Mouse (Mus musculus): ENCODE data around the gene Lad1. TPM values are rescaled to one million over a fixed set of nuclear protein-coding genes. Genes with fewer than 3 reads are reported as not detected.

Lad1 gene
- polyA plus RNA-seq, 1 experiment from 2014 or later: 0.58 TPM

GRCm38 (mm10) chr1:135834206-135834859 is 15.9 kb downstream of the Lad1 start:
- H3K4me3 ChIP-seq (replicated peaks; ENCODE audit: low read depth, low read length): no peak overlapping the region
- WGBS: 81% methylated on average over 6 of the region's 6 CpGs

GRCm38 (mm10) chr1:135834983-135835382 is 16.6 kb downstream of the Lad1 start:
- Histone ChIP-seq H3K9me3 (ENCODE audit: control insufficient read depth, low read length) (no peaks in the 10 kb centered on the region), H3K4me2 (ENCODE audit: low read length) (no peak overlapping the region), H3K27me3 (ENCODE audit: control insufficient read depth, insufficient read depth, low read length) (no peaks in the 10 kb centered on the region), H3K9ac (replicated peaks; ENCODE audit: low read length) (no peak overlapping the region), H3K4me1 (ENCODE audit: control insufficient read depth, insufficient read depth, low read length) (no peaks in the 10 kb centered on the region), H3K4me3 (replicated peaks; ENCODE audit: low read depth, low read length) (no peak overlapping the region), H3K36me3 (ENCODE audit: control insufficient read depth, insufficient read depth, low read length) (no peaks in the 10 kb centered on the region), H3K27ac (replicated peaks; ENCODE audit: low read depth, low read length) (no peak overlapping the region)
- 78% methylated on average over 8 of the region's 8 CpGs for WGBS
- ATAC-seq (ENCODE audit: low FRiP score, low TSS enrichment) (no peak), DNase-seq (no peak)

More at GRCm38 (mm10) chr1:135834206-135834859, 15.9 kb downstream of the Lad1 start:
- no peaks in the 10 kb centered on the region for H3K4me1 ChIP-seq (ENCODE audit: control insufficient read depth, insufficient read depth, low read length)
- DNase-seq: no peak
- no peak for ATAC-seq (ENCODE audit: low FRiP score, low TSS enrichment)
- H3K4me2 ChIP-seq (ENCODE audit: low read length): no peak overlapping the region
- H3K27ac ChIP-seq (replicated peaks; ENCODE audit: low read depth, low read length): no peak overlapping the region
- no peaks in the 10 kb centered on the region for H3K27me3 ChIP-seq (ENCODE audit: control insufficient read depth, insufficient read depth, low read length)
- H3K9ac ChIP-seq (replicated peaks; ENCODE audit: low read length): no peak overlapping the region
- no peaks in the 10 kb centered on the region for H3K9me3 ChIP-seq (ENCODE audit: control insufficient read depth, low read length)
- no peaks in the 10 kb centered on the region for H3K36me3 ChIP-seq (ENCODE audit: control insufficient read depth, insufficient read depth, low read length)

- Histone ChIP-seq H3K27me3 (ENCODE audit: control insufficient read depth, insufficient read depth, low read length) (no peaks in the 10 kb centered on the region), H3K9me3 (ENCODE audit: control insufficient read depth, low read length) (no peaks in the 10 kb centered on the region), H3K4me2 (ENCODE audit: low read length) (no peak within 1 kb of the TSS), H3K36me3 (ENCODE audit: control insufficient read depth, insufficient read depth, low read length) (no peaks in the 10 kb centered on the region), H3K27ac (replicated peaks; ENCODE audit: low read depth, low read length) (no peak within 1 kb of the TSS), H3K4me1 (ENCODE audit: control insufficient read depth, insufficient read depth, low read length) (no peaks in the 10 kb centered on the region), H3K9ac (replicated peaks; ENCODE audit: low read length) (no peak within 1 kb of the TSS), H3K4me3 (replicated peaks; ENCODE audit: low read depth, low read length) (no peak within 1 kb of the TSS)
- ATAC-seq (ENCODE audit: low FRiP score, low TSS enrichment): no peak
- no peak for DNase-seq
- WGBS: 55% methylated on average over 9 of the region's 9 CpGs
These were observed 17.5 kb downstream of the Lad1 start, which contains the start of gene Tnnt2 for GRCm38 (mm10) chr1:135835716-135836483. Gene Tnnt2 (plus strand): TSS chr1:135836354.

GRCm38 (mm10) chr1:135838626-135839025 is 20.2 kb downstream of the Lad1 start:
- Histone ChIP-seq H3K4me2 (ENCODE audit: low read length) (no peak overlapping the region), H3K36me3 (ENCODE audit: control insufficient read depth, insufficient read depth, low read length) (no peaks in the 10 kb centered on the region), H3K9me3 (ENCODE audit: control insufficient read depth, low read length) (no peaks in the 10 kb centered on the region), H3K4me3 (replicated peaks; ENCODE audit: low read depth, low read length) (no peak overlapping the region), H3K9ac (replicated peaks; ENCODE audit: low read length) (no peak overlapping the region), H3K27ac (replicated peaks; ENCODE audit: low read depth, low read length) (no peak overlapping the region), H3K4me1 (ENCODE audit: control insufficient read depth, insufficient read depth, low read length) (no peaks in the 10 kb centered on the region), H3K27me3 (ENCODE audit: control insufficient read depth, insufficient read depth, low read length) (no peaks in the 10 kb centered on the region)
- ATAC-seq (ENCODE audit: low FRiP score, low TSS enrichment) (no peak), DNase-seq (no peak)
- whole genome bisulfite sequencing: 66% methylated on average over 4 of the region's 4 CpGs

- Histone ChIP-seq H3K4me3 (replicated peaks; ENCODE audit: low read depth, low read length) (no peak overlapping the region), H3K9ac (replicated peaks; ENCODE audit: low read length) (no peak overlapping the region), H3K27ac (replicated peaks; ENCODE audit: low read depth, low read length) (no peak overlapping the region), H3K9me3 (ENCODE audit: control insufficient read depth, low read length) (no peaks in the 10 kb centered on the region), H3K4me1 (ENCODE audit: control insufficient read depth, insufficient read depth, low read length) (no peaks in the 10 kb centered on the region), H3K27me3 (ENCODE audit: control insufficient read depth, insufficient read depth, low read length) (no peaks in the 10 kb centered on the region), H3K36me3 (ENCODE audit: control insufficient read depth, insufficient read depth, low read length) (no peaks in the 10 kb centered on the region), H3K4me2 (ENCODE audit: low read length) (no peak overlapping the region)
- no peak for DNase-seq
- ATAC-seq (ENCODE audit: low FRiP score, low TSS enrichment): no peak
- WGBS: 86% methylated on average over 6 of the region's 6 CpGs
These were observed 20.7 kb downstream of the Lad1 start for GRCm38 (mm10) chr1:135839065-135839464.

- DNase-seq (no peak), ATAC-seq (ENCODE audit: low FRiP score, low TSS enrichment) (no peak)
- no peaks in the 10 kb centered on the region for H3K27me3 ChIP-seq (ENCODE audit: control insufficient read depth, insufficient read depth, low read length)
- H3K9me3 ChIP-seq (ENCODE audit: control insufficient read depth, low read length): no peaks in the 10 kb centered on the region
- H3K27ac ChIP-seq (replicated peaks; ENCODE audit: low read depth, low read length): no peak overlapping the region
- H3K4me3 ChIP-seq (replicated peaks; ENCODE audit: low read depth, low read length): no peak overlapping the region
- WGBS: 74% methylated on average over 15 of the region's 15 CpGs
- H3K4me2 ChIP-seq (ENCODE audit: low read length): no peak overlapping the region
- no peak overlapping the region for H3K9ac ChIP-seq (replicated peaks; ENCODE audit: low read length)
- no peaks in the 10 kb centered on the region for H3K36me3 ChIP-seq (ENCODE audit: control insufficient read depth, insufficient read depth, low read length)
- no peaks in the 10 kb centered on the region for H3K4me1 ChIP-seq (ENCODE audit: control insufficient read depth, insufficient read depth, low read length)
These were observed 22.4 kb downstream of the Lad1 start for GRCm38 (mm10) chr1:135840675-135841395.

GRCm38 (mm10) chr1:135843519-135844262 is 25.3 kb downstream of the Lad1 start:
- Histone ChIP-seq H3K4me1 (ENCODE audit: control insufficient read depth, insufficient read depth, low read length) (no peaks in the 10 kb centered on the region), H3K27me3 (ENCODE audit: control insufficient read depth, insufficient read depth, low read length) (no peaks in the 10 kb centered on the region), H3K27ac (replicated peaks; ENCODE audit: low read depth, low read length) (no peak overlapping the region), H3K4me3 (replicated peaks; ENCODE audit: low read depth, low read length) (no peak overlapping the region), H3K4me2 (ENCODE audit: low read length) (no peak overlapping the region), H3K9me3 (ENCODE audit: control insufficient read depth, low read length) (no peaks in the 10 kb centered on the region), H3K9ac (replicated peaks; ENCODE audit: low read length) (no peak overlapping the region), H3K36me3 (ENCODE audit: control insufficient read depth, insufficient read depth, low read length) (no peaks in the 10 kb centered on the region)
- ATAC-seq (ENCODE audit: low FRiP score, low TSS enrichment) (no peak), DNase-seq (no peak)
- 85% methylated on average over 10 of the region's 10 CpGs for WGBS

- Histone ChIP-seq H3K27me3 (ENCODE audit: control insufficient read depth, insufficient read depth, low read length) (no peaks in the 10 kb centered on the region), H3K9me3 (ENCODE audit: control insufficient read depth, low read length) (no peaks in the 10 kb centered on the region), H3K9ac (replicated peaks; ENCODE audit: low read length) (no peak overlapping the region), H3K27ac (replicated peaks; ENCODE audit: low read depth, low read length) (no peak overlapping the region), H3K36me3 (ENCODE audit: control insufficient read depth, insufficient read depth, low read length) (no peaks in the 10 kb centered on the region), H3K4me1 (ENCODE audit: control insufficient read depth, insufficient read depth, low read length) (no peaks in the 10 kb centered on the region), H3K4me3 (replicated peaks; ENCODE audit: low read depth, low read length) (no peak overlapping the region), H3K4me2 (ENCODE audit: low read length) (no peak overlapping the region)
- DNase-seq: no peak
- no peak for ATAC-seq (ENCODE audit: low FRiP score, low TSS enrichment)
- WGBS: 86% methylated on average over 6 of the region's 6 CpGs
These were observed 26.1 kb downstream of the Lad1 start for GRCm38 (mm10) chr1:135844481-135844880.

Data from midbrain, embryonic 14.5 days (tissue).